Mouse (Mus musculus) 3T3-L1 (cell line): ENCODE measurements around the gene Upf3b.
A peak's percentile ranks its signal among the peaks of the same experiment; 100 is the strongest.

ENCODE experiments used
- DNase-seq: peaks from one replicate; pipeline ENCODE4 v3.0.0-alpha.2; 2015; ENCODE audit warnings: low read depth, low spot score

Gene Upf3b

GRCm38 (mm10) chrX:37080345-37080744 lies 29.8 kb downstream of the Upf3b start:
- DNase-seq: peak; percentile 3

GRCm38 (mm10) chrX:37076651-37077050 lies 33.5 kb downstream of the Upf3b start:
- DNase-seq: no peak

DNA sequence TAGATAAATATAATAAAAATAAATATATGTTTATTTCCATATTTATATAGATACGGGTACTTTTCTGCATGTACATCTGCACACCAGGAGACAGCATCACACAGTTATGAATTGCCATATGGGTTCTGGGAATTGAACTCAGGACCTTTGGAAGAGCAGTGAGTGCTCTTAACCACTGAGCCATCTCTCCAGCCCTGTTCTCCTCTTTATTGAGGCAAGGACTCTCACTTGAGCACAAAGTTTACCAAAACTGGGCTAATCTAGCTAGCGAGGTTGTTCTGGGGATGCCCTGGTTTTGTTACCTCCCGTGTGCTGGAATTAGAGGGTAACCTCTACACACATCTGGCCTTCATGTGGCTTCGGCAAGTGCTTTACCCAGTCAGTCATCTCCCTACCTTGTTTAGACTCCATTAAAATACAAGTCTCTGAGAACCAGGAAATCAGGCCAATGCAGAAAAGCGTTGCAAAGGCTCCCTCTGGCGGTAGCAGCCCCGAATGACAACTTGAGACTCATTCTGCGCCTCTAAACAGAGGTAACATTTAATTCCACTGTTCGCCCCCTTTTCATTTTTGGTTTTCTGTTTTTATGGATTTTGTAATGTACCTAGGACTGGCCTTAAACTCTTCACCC lies 35.7 kb downstream of the Upf3b start:
- peak; percentile 80 for DNase-seq

- no peak for DNase-seq
Measured at GRCm38 (mm10) chrX:37068766-37069165, 41.4 kb downstream of the Upf3b start.

DNA sequence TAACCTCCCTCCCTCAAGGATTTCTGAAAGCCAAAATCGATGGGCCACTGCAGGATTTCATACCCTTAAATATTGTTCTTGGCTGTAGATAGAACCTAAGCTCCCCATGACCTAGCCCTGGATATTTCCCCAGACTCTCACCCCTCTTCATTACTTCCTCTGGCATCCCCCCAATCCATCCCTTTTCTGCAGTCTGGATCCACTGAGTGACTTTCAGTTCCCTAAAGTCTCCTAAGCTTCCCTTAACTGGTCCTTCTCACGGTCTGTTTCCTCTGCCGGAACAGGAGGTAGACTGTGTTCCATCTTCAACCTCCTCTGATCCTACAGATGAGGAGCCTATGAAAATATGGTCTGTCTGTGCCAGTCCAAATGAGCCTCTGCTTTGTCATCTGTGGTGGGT lies 42.8 kb downstream of the Upf3b start:
- no peak for DNase-seq

GRCm38 (mm10) chrX:37063902-37064301 lies 46.2 kb downstream of the Upf3b start:
- no peak for DNase-seq

DNA sequence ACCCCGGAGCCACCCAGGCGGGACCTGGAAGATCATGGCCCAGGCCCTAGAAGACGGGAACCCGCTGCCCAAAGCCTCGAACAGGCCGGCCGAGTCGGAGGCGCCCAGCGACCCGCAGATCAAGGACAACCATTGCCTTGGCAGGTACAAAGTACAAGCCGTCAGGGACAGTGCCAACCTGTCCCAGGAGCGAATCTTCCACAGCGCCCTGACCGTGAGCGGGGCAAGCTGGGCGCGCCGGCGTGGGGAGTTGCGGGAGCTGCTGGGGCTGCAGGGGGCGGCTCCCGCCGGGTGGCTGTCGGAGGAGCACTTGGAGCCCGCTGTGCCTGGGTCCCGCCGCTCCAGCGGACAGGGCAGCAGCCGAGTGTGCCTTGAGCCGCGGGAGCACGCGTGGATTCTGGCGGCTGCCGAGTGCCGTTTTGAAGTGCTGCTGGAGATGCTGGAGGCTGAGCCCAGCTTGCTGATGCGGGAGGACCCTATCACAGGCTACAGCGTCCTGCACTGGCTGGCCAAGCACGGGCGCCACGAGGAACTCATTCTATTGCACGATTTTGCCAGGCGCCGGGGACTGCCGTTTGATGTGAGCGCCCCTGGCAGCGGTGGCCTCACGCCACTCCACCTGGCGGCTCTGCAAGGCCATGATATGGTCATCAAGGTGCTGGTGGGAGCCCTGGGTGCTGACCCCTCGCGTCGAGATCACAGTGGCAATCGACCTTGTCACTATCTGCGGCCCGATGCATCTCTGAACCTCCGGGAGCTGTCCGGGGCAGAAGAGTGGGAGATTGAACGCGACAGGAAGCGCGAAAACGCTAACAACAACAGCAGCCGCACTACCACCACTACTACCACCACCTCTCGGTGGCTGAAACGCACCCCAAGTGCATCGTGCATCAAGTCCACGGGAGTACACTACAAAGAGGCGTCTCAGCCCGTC lies 61.0 kb downstream of the Upf3b start:
- DNase-seq: no peak

DNA sequence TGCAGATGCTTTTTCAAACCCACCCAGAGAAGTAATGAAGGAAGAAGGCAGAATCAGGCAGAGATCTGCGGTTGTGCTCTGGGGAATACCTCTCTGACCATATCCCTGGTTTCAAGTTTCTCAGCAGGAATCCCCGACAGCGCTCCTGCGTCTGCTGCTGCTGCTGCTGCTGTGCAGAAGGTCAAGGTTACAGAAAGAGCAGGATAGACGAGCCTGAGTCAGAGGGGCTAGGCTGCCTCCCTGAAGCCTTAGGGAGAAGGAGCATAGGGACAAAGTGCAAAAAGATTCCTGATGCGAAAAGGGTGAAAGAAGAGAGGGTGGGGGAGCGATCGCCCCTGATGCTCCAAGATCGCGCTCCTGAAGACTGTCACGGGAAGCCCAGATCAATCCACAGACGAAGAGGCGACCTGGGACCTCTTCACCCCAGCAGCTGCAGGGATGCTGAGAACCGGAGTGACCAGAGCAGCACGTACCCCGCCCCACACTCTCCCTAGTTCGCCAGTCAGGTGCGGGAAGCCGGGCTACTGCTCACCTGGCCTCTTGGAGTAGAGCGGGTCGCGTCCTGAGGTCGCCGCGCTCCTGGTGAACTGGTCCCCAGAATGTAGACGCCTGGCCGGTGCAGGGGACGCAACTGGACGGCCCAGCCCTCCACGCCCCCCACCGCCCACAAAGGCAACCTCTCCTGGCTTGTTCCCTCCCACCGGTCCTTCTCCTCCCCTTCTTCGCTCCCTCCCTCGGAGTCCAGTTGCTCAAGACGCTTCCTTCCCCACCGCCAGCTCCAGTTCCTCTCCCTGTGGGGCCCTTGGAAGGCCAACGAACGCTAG lies 61.8 kb downstream of the Upf3b start, which contains the start of gene Sowahd:
TSS of gene Sowahd (plus strand) at position 780 of the 824 bp plus-strand sequence.
- no peak for DNase-seq

DNA sequence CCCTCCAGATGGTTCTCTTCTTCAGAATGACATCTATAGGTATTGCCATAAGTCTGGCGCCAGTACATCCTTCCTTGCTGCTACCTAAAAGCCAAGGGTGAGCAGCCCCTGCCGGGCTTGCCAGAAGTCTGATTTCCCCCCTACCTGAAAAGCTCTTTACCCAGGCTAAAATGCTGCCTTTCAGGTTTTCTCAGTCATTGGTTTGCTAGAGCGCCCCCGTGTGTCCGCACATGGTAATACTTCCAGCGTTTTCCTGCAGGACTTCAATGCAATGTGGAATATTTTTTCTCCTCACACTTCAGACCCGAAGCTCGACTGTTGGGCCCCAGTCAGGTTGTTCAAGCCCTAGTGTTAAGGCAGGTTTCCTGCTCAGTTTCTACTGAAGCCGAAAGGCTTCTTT lies 67.4 kb downstream of the Upf3b start:
- DNase-seq: peak; percentile 68
